Mouse (Mus musculus) cerebral cortex, adult 2 months (tissue): ENCODE measurements around the gene Ptpn4.

ENCODE experiments used
- WGBS: fragments of 180-500 bp; shearing (Covaris S2); methylation state at CpG from one replicate; pipeline ENCODE4 v1.1.7; 2018; 5-methylcytosine and 5-hydroxymethylcytosine counted together

Gene Ptpn4

DNA sequence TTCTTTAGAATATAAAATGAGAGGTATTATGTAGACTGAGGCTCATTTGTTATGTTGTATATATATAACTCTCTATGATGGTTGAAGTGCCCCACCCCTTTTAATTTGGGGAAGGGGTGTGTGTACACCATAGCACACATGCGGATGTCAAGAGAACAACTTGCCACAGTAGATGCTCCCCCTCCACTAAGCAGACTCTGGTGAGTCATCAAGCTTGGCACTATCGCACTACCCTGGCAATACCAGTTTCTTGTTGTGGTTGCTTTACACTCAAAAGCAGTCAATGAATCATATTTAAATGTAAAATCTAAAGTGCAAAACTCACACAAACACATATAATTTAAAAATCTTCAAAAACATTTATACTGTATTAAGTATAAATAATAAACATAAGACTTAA, 31.4 kb downstream of the Ptpn4 start:
- WGBS = 50% methylated on average over 2 of the region's 2 CpGs

- 25% methylated on average over 1 of the region's 1 CpGs for WGBS
Observed at GRCm38 (mm10) chr1:119804586-119804985, 32.8 kb downstream of the Ptpn4 start.

- 94% methylated on average over 1 of the region's 1 CpGs for WGBS
Observed at GRCm38 (mm10) chr1:119794342-119794741, 43.1 kb downstream of the Ptpn4 start.

- WGBS = 63% methylated on average over 1 of the region's 1 CpGs
Observed at GRCm38 (mm10) chr1:119790616-119791015, 46.8 kb downstream of the Ptpn4 start.

DNA sequence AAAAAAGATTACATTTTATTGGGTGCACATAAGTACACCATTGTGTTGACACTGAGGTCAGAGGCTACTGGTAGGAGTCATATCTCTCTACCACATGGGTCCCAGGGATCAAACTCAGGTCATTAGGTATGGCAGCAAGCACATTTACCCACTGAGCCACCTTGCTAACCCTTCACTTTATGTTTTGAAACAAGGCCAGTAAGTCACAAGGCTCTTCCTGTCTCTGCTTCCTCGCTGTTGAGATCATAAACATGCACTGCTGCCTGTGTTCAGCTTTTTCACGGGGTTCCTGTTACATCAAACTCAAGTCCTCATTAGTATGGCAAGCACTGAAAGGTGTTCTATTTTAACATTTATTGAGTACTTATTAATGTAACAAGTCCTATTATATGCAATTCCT, 61.5 kb downstream of the Ptpn4 start:
- WGBS = 73% methylated on average over 2 of the region's 2 CpGs

DNA sequence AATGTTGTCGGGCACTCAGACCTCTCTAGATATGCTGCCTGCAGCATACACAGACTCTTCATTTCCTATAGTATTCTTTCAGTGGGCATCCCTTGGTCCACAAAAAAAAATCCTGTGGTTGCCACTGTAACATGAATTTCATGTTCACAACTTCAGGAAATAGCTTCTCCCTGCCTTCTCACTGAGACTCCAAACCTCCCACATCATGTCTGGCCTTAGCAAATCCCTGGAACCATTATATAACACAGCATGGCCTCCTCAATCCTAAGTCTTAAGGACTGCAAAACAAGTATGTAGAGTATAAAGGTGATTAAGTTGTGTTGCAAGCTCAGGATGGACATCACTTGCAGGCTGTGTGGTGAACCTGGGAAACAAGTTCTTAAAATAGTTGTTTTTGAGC, 102.6 kb downstream of the Ptpn4 start:
- WGBS = 80% methylated on average over 1 of the region's 1 CpGs

DNA sequence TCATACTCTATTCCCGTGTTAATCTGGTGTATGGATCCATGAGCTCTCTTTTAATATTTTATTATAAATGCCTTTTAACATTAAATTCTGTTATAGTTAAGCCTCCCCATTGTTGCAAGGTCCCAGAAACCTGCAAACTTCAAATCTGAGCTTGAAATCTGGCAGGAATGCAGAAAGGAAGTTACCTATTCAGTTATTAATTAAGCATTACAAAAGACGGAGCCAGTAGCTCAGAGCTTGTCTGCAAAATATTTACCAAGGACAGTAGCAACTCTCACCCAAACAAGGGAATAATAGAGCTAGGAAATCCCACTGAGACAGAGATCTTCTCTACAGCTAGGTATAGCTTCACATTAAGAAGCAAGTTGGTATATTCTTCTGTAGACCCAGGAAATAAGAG, 106.2 kb downstream of the Ptpn4 start:
- 93% methylated on average over 2 of the region's 2 CpGs for WGBS

GRCm38 (mm10) chr1:119713017-119713416, 124.4 kb downstream of the Ptpn4 start:
- 74% methylated on average over 2 of the region's 2 CpGs for WGBS

- WGBS = 97% methylated on average over 4 of the region's 4 CpGs
Observed at GRCm38 (mm10) chr1:119706471-119707217, 130.8 kb downstream of the Ptpn4 start.

- 98% methylated on average over 1 of the region's 1 CpGs for WGBS
Observed at GRCm38 (mm10) chr1:119696860-119697259, 140.6 kb downstream of the Ptpn4 start.

DNA sequence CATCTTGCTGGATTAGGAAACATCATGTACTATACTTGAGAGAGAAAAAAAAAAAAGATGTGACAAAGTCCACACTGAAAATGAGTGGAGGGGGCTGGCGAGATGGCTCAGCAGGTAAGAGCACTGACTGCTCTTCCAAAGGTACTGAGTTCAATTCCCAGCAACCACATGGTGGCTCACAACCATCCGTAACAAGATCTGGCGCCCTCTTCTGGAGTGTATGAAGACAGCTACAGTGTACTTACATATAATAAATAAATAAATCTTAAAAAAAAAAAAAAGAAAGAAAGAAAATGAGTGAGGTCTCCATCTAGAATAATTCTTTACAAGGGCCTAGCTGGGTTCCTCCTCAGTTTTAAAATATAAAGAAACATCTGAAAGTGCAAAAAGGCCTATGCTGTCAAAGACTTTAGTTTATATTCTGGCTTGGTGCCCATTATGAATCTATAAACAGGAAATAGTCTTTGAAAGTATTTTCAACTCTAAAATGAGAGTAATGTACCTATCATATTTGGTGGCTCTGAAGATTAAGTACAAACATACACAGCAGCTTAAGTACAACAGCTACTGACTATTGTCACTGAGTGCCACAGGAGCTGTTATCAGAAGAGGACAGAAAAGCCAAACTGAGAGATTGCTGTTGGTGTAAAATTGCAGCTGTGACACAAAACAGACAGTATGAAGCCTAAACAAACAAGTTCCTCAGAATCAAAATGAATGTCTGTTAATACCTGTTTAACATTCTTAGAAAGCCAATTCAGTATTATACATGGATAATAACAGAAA, 151.4 kb downstream of the Ptpn4 start:
- 95% methylated on average over 3 of the region's 3 CpGs for WGBS

GRCm38 (mm10) chr1:119681663-119682213, 155.7 kb downstream of the Ptpn4 start:
- 56% methylated on average over 2 of the region's 2 CpGs for WGBS

DNA sequence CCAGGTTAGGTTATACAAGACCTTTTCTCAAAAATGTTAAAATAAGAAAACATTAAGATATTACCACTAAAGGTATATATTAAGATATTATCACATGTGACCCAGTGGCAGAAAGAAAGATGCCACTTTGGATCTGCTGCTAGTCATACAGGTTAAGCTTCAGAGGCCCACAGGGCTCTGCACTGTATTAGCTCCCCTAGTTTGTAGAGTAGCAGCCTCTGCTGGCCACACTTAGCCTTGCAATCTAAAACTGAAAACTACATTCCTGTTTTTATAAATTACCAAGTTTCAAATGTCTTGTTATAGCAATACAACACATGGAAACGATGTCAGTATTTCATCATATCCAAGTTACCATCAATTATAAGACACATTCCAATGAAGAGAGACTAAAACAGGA, 162.4 kb downstream of the Ptpn4 start:
- WGBS = 38% methylated on average over 1 of the region's 1 CpGs

DNA sequence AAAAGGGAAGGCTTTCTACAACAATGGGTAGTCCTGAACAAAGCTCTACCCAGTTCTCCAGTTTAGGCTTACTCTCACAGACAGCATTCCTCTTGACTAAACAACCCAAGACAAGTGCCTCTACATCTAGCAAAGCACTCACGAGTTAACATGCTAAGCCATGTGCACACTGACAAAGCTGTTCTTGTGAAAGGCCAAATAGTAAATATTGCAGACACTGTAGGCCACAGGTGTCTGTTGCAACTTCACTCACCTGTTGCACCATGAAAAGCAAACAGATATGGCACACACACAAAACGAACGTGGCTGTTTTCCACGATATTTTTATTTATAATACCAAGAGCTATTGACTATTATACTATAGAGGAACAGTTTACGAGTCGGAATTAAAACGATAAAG, 170.5 kb downstream of the Ptpn4 start:
- 89% methylated on average over 7 of the region's 7 CpGs for WGBS

- WGBS = 89% methylated on average over 2 of the region's 2 CpGs
Observed at GRCm38 (mm10) chr1:119654307-119654706, 183.1 kb downstream of the Ptpn4 start.

DNA sequence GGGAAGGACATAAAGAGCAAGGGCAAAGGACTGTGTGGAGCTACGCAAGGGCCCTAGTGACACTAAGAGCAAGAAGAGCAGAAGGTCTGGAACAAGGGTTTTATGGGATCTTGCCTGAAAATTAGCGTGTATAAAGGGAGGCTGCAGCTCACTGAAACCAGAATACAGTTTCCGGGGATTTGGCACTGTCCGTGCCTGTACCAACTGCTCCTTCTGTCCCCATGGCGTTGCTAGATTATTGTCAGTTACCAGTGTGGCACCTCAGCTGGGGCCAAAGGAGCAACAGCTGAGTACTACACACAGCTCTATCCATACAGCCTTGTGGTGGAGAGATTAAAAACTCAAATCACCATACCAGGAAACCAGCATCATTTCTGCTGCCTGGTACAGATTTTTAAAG, 187.0 kb downstream of the Ptpn4 start:
- 85% methylated on average over 5 of the region's 5 CpGs for WGBS

- 88% methylated on average over 2 of the region's 2 CpGs for WGBS
Observed at GRCm38 (mm10) chr1:119649627-119650026, 187.8 kb downstream of the Ptpn4 start.

DNA sequence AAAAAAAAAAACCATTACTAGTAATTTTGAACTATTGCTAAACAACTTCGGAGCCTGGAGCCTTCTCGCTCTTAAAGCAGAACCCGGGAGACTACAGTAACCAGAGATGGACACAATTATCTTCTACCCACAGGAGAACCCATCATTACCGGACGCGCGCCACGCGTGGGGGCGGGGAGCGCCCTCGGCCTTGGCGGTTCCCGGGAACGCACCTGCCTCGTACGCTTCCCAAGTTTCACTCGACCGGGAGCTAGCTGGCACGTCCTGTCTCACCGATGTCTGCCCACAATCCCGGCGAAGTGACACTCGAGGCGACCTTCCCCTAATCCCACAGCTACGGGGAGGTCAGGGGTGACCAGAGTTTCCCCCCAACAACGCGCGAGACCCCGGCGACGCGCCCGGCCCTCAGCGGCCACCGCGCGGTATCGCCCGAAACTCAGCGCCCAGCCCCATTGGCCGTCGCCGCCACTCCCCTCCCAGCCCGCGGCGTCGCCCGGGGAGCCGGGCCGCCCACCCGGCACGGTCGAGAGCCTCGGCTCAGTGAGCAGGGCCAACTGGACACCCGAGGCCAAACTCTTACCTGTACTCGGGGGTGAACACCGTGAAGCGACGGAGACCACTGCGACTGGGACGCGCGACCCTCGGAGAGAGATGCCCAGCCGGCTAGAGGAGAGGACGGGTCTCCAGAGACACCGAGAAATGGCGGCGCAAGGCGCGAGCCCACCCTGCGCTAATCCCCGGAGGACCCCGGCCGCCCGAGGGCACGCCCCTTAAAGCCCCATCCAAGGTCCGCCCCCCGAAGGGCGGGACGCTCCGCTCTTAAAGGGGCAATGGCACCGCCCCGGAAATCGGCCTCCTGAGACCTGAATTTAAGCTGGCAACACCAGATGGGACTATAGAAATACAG, 189.0 kb downstream of the Ptpn4 start, which contains the start of gene Epb41l5:
Epb41l5 (minus strand) TSS at position 796 of the 907 bp plus-strand sequence.
- WGBS = under 1% methylated on average over 86 of the region's 86 CpGs

DNA sequence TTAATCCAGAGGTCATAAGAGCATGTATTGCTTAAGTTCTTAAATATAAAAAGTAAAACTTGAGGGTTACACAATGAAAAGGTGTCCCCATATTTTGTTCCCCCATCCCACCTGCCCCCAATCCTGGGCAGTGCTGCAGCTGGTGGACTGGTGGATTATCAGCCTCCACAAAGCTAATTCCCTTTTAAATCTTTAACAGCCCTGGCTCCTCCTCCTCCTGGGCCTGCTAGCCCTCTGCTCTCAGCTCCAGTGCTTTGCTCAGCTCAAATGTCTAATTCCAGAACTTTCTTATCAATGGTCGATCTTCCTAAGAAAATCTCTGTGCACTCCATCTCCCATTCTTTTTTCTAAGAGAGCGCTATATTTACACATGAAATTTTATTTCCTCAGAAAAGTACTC, 191.1 kb downstream of the Ptpn4 start:
- 83% methylated on average over 2 of the region's 2 CpGs for WGBS

GRCm38 (mm10) chr1:119642367-119642766, 195.0 kb downstream of the Ptpn4 start:
- 57% methylated on average over 12 of the region's 12 CpGs for WGBS

DNA sequence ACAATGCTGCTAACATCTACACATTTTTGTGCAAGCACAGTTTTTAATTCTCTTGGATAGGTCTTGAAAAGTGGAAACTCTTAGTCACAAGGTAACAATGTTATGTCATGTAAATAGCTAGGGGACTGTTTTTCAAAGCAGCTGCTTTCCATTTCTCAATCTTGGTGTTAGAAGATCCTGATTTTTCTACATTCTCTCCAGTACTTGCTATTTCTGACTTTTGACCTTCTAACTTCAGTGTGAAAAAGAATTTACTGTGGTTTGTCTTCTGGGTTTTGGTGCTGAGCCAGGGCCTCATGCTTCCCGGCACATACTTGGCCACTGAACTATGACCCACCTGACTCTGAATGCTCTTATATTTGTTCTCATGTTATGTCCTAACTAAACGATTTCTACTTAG, 197.4 kb downstream of the Ptpn4 start:
- 80% methylated on average over 2 of the region's 2 CpGs for WGBS
